Mouse (Mus musculus) ES-E14 (cell line): ENCODE measurements around the gene Tnrc6c. TPM values are rescaled to one million over a fixed set of nuclear protein-coding genes. Genes with fewer than 3 reads are reported as not detected.

Source experiments
- DNase-seq: peaks from one replicate; pipeline ENCODE4 v3.0.0-alpha.2; 2013; ENCODE audit warnings: low read depth, low spot score
- H3K27ac ChIP-seq: 2 replicates; pipeline ENCODE4 v1.5.1; 2012; ENCODE audit warnings: low read depth, mild to moderate bottlenecking, low read length, moderate library complexity, mixed read lengths; ENCODE audit not compliant: poor library complexity, insufficient read depth, severe bottlenecking
- H3K36me3 ChIP-seq: 2 replicates; pipeline ENCODE4 v1.6.1; 2012; ENCODE audit warnings: mild to moderate bottlenecking, low read length, moderate library complexity, mixed read lengths; ENCODE audit not compliant: control insufficient read depth, poor library complexity, insufficient read depth, severe bottlenecking
- H3K4me1 ChIP-seq, 2 experiments: fragments of 150-350 bp in 1 of 2; sonication (generic) in 1 of 2; 2 replicates each; pipeline ENCODE4 v1.6.1; 2012; ENCODE audit warnings: low read length in 2 of 2, mild to moderate bottlenecking in 1 of 2, mixed read lengths in 1 of 2; ENCODE audit not compliant: control insufficient read depth in 2 of 2, insufficient read depth in 2 of 2, poor library complexity in 1 of 2
- H3K4me3 ChIP-seq, 2 experiments: fragments of 150-350 bp in 1 of 2; sonication (generic) in 1 of 2; 2 replicates each; pipeline ENCODE4 v1.5.1; 2012; ENCODE audit warnings: low read length in 2 of 2, low read depth in 1 of 2, mild to moderate bottlenecking in 1 of 2, mixed read lengths in 1 of 2; ENCODE audit not compliant: insufficient read depth in 1 of 2, poor library complexity in 1 of 2, severe bottlenecking in 1 of 2
- H3K9ac ChIP-seq: 2 replicates; pipeline ENCODE4 v1.6.1; 2012; ENCODE audit warnings: low read depth, mild to moderate bottlenecking, low read length, mixed read lengths; ENCODE audit not compliant: poor library complexity, insufficient read depth, severe bottlenecking
- H3K9me3 ChIP-seq: fragments of 150-350 bp; sonication (generic); 2 replicates; pipeline ENCODE4 v1.6.1; 2012; ENCODE audit warnings: low read depth, mild to moderate bottlenecking, low read length; ENCODE audit not compliant: control insufficient read depth, insufficient read depth
- CHD2 ChIP-seq: IDR thresholded peaks from 2 replicates; pipeline ENCODE4 v1.6.1; 2014; ENCODE audit warnings: mild to moderate bottlenecking, low read depth, low read length, inconsistent platforms
- HCFC1 ChIP-seq: IDR thresholded peaks from 2 replicates; pipeline ENCODE4 v1.6.1; 2012; ENCODE audit warnings: low read length, inconsistent platforms, borderline replicate concordance; ENCODE audit not compliant: insufficient read depth
- MAFK ChIP-seq: IDR thresholded peaks from 2 replicates; pipeline ENCODE4 v1.6.1; 2014; ENCODE audit warnings: mild to moderate bottlenecking, low read depth, low read length, inconsistent platforms; ENCODE audit not compliant: insufficient read depth
- ZC3H11A ChIP-seq: IDR thresholded peaks from 2 replicates; pipeline ENCODE4 v1.6.1; 2012; ENCODE audit warnings: low read depth, mild to moderate bottlenecking, inconsistent platforms, low read length, borderline replicate concordance
- ZNF384 ChIP-seq: IDR thresholded peaks from 2 replicates; pipeline ENCODE4 v1.6.1; 2012; ENCODE audit warnings: low read depth, low read length, inconsistent platforms
- in situ Hi-C, 2 experiments: fragments of 600-800 bp; cut with MboI; formaldehyde crosslinking; loops; one replicate each; pipeline ENCODE4 v1.15.1; 2025; ENCODE audit warnings: low sequenced_read_pairs in 2 of 2, inconsistent platforms in 1 of 2; ENCODE audit not compliant: unreplicated experiment in 2 of 2
- total RNA-seq: library from RNA; depleted of rRNA; stranded (reverse); fragments of 300-350 nt; gene quantifications from 2 replicates; pipeline ENCODE4 v1.2.3, GENCODE M21; 2012; rRNA removed

The Tnrc6c gene
- 21.5 and 32.4 TPM in 2 replicates for total RNA-seq

- Histone ChIP-seq H3K4me1 (peaks cover 7 to 9% of the 10 kb centered on the region in 2 experiments; a peak in 3 of 4 replicates), H3K27ac (peak within 1 kb of the TSS; percentile 79), H3K9ac (peak within 1 kb of the TSS; percentile 91), H3K9me3 (no peaks in the 10 kb centered on the region), H3K4me3 (peak within 1 kb of the TSS; percentile 85 to 97), H3K36me3 (no peaks in the 10 kb centered on the region)
- TF ChIP-seq HCFC1 (0 out of 2 replicates have a peak, but pooled peaks have one; percentile 12), ZNF384 (no peak)
- in situ Hi-C loops, result no loop called here
- DNase-seq, result no peak
Observed at GRCm38 (mm10) chr11:117653491-117654351, at the start of gene Tnrc6c. TSS of gene Tnrc6c (plus strand) at chr11:117654289.

- no peak for TF ChIP-seq ZC3H11A
- TF ChIP-seq ZNF384, result no peak
- no peak for TF ChIP-seq CHD2
- TF ChIP-seq MAFK, result no peak
- TF ChIP-seq HCFC1, result no peak
- Histone ChIP-seq H3K27ac (peak overlapping the region; percentile 54), H3K9me3 (no peaks in the 10 kb centered on the region), H3K4me3 (peak overlapping the region; percentile 23 to 38; a peak in 3 of 4 replicates), H3K9ac (peak overlapping the region; percentile 48; the same call in 1 of the 2 replicates), H3K36me3 (no peaks in the 10 kb centered on the region), H3K4me1 (peaks cover 16 to 58% of the 10 kb centered on the region in 2 experiments)
- DNase-seq, result no peak
- in situ Hi-C loops, result no loop called here
Observed at GRCm38 (mm10) chr11:117606137-117606536, 48.0 kb upstream of the Tnrc6c start.

GRCm38 (mm10) chr11:117606605-117607203 is 47.4 kb upstream of the Tnrc6c start:
- Histone ChIP-seq H3K4me1 (peaks cover 12 to 54% of the 10 kb centered on the region in 2 experiments), H3K9me3 (no peaks in the 10 kb centered on the region), H3K9ac (no peak overlapping the region; the same call in 1 of the 2 replicates), H3K27ac (peak overlapping the region; percentile 80), H3K36me3 (no peaks in the 10 kb centered on the region), H3K4me3 (0 out of 4 replicates have a peak overlapping the region, but pooled peaks have one; percentile 2 to 23)
- in situ Hi-C loops, result no loop called here
- TF ChIP-seq ZC3H11A (no peak), MAFK (no peak)
- DNase-seq, result peak; percentile 72

GRCm38 (mm10) chr11:117608141-117608789 is 45.8 kb upstream of the Tnrc6c start:
- in situ Hi-C loops, result no loop called here
- DNase-seq, result no peak
- no peaks in the 10 kb centered on the region for H3K36me3 ChIP-seq
- H3K4me3 ChIP-seq, result peak overlapping the region; percentile 38 to 41
- no peaks in the 10 kb centered on the region for H3K9me3 ChIP-seq
- peak overlapping the region; percentile 28 for H3K9ac ChIP-seq
- peaks cover 11 to 52% of the 10 kb centered on the region in 2 experiments for H3K4me1 ChIP-seq
- peak overlapping the region; percentile 80 for H3K27ac ChIP-seq
- TF ChIP-seq HCFC1 (no peak), MAFK (no peak), ZC3H11A (no peak), CHD2 (no peak), ZNF384 (no peak)
